Mouse (Mus musculus) mouse trophoblast stem cell (cell line): ENCODE data around the gene Myo18a.

Experiments
- in situ Hi-C, 2 experiments: fragments of 300-500 bp; cut with MseI, MboI; formaldehyde crosslinking; loops; 2 replicates in 1 of 2; 3 replicates in 1 of 2; pipeline ENCODE4 v1.15.1; 2025

The Myo18a gene

DNA sequence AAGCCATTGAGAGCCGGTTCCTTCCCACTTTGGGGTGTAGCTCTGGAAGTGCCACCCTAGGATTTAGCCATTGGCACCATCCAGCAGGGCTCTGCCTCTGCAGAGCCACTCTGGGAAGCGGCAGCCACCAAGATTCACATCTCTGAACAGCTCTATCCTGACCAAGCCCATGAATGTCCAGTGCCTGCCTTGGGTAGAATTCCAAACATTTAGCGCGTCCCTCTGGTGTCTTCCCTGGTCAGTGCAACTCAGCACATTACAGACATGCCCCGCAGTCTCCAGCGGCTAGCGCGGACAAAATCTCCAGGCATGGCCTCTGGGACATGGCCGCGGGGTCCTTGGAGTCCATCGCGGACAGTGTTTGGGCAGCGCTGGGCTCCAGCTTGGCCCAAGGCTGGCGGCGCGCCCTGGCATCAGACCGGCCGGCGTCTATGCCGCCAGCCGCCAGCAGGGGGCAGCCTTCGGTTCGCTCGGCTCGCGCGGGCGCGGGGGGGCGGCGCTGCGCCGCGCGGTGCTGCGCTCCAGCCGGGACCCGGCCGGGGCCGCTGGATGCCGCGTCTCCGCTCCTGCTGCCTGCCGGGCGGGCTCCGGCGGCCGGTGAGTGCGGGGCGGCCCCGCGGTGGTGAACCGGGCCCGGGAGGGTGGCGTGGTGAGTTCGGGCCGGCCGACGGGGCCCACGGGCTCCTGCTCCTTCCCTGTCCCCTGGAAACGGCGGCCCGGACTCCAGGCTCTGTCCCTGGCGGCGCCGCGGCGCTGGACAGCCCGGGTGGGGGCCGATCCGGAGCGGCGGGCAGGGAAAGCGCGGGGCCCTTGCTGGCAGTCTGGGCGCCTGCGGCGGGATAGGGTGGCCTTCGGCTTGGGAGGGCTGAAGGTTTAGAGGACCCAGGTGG is at the start of gene Myo18a:
TSS of gene Myo18a (plus strand) at position 464 of the 890 bp plus-strand sequence.
- in situ Hi-C loops: no loop called here

DNA sequence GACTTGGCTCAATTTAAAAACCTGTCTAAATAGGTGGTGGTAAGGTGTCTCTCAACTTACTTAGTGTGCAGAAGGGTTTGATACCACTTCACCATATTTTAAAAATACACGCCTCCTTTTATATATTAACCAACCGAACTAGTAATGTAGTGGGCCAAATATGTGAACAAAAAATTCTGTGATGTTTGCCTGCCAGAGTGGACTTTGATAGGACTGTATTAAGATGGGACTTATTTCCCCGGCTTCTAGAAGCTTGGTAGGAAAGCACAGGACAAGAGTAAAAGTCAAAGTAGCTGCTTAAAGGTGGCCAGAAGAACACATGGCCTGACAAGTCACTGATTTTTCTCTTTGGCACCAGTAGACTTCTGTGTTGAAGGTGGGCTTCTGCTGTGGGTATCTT is 49.3 kb upstream of the Myo18a start:
- in situ Hi-C loops: no loop called here

DNA sequence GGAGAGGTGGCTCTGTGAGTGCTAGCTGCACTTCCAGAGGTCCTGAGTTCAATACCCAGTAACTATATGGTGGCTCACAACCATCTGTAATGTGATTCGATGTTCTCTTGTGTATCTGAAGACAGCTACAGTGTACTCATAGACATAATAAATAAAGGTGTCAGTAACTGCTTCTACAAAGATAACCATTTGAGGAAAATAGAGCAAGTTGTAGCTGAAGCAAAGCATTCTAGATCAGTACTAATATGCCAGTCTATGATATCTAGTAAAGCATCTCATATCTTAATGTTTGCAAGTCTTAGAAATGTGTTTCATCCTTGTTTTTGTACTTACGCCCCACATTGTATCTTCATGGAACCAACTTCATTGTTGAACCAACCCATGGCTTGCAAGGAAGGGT is 44.0 kb upstream of the Myo18a start:
- in situ Hi-C loops: no loop called here

DNA sequence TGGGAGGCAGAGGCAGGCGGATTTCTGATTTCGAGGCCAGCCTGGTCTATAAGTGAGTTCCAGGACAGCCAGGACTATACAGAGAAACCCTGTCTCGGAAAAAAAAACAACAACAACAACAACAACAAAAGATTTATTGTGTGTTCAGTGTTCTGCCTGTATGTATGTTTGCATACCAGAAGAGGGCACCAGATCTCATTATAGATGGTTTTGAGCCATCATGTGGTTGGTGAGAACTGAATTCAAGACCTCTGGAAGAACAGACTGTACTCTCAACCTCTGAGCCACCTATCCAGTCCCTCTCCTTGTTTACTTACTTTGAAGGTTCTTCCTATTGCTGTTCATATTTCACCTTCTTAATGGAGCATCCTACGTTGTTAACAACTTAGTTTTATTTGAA is 41.7 kb upstream of the Myo18a start:
- in situ Hi-C loops: no loop called here

DNA sequence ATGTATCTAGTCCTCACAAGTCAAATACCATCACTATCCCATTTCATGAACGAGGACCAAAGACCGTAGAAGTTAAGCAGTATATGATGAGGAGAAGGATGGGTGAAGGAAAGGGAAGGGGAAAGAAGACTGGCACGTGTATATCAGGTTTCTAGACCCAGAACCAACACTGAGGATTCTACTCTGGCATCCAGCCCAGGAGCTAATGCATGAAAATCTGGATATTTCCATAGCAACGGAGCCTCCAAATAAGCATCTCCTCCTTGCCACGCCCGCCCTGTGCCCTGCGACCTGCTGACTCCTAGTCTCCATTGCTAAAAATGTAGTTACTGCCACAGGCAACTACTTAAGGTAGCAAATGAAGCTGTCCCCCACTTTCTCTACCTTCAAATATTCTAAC is 38.3 kb upstream of the Myo18a start:
- in situ Hi-C loops: no loop called here

DNA sequence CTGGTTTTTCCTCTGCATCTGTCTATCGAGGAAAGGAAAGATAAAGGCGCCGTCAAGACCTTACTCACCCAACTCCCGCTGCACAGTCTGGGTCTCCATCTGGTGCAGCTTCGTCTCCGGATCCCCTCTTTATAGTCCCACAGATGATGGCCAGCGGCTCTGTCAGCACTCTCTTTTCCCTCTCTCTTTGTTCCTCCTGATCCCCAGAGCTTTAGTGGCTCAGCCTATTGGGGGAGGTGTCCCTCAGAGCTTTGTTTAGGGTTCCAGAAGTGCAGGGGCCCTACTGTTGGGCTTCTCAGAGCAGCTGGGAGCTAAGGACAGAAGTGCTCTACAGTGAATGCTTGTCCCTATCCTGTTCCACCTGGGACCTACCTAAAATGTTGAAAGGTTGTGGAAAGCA is 37.9 kb upstream of the Myo18a start, which contains the start of gene Cryba1:
TSS of gene Cryba1 (minus strand) at position 101 of the 400 bp plus-strand sequence.
- in situ Hi-C loops: no loop called here

DNA sequence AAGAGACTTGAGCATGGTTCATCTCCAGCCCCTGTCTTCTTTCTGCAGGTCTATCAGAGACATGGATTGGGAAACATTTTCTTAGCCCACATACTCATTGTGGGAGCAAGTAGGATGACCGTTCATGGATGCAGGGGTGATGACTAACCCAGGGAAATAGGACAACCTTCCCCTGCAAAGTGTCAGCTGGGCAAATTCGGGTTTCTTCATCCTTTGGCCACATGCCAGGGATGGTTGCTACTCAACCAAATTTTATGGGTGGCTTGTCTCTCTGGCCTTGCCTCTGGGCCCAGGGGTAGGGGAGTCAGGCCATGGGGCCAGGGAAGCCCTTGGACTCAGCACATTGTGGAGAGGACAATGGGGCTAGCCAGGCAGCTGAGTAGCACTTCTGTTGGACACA is 34.5 kb upstream of the Myo18a start:
- in situ Hi-C loops: no loop called here

DNA sequence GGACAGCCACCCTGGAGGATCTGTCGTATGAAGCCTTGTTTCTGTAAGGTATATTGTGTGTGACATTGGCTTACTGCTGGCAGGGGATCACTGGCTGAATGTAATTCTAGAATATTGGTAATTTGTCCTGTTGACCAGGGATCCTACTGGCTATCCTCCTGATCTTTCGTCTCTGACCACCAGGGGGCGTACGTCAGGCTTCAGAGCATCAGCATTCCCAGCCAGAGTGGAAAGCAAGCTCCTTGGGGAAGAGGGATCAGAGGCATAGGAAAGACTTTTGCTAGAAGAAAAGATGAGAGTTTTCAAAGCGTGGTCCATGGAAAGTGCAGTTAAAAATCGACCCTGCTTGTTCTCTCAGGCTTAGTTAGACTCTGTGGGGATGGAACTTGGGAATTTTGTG is 25.8 kb upstream of the Myo18a start:
- in situ Hi-C loops: loop anchor here in 1 of 2 experiments (5.0 kb wide), 1 partner anchor 55 kb away; no protein-coding TSS in a partner anchor

DNA sequence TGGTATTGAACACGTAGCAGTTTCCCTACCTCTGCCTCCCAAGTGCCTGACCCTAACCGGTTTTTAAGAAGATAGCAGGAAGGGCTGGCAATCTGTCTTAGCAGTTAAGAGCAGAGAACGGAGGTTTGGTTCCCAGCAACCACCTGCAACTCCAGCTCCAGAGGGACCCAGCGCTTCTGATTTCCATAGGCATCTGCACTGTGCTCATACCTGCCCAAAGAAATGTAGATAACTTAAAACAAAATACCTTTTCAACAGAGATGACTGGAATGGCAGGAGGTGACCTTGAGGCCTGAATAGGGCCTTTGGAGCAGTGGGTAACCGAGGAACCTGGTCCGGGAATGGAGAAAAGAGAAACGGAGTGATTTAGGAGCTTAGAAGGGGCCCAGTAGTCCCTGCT is 24.5 kb upstream of the Myo18a start:
- in situ Hi-C loops: loop anchor here in 1 of 2 experiments (5.0 kb wide), 1 partner anchor 54 kb away; no protein-coding TSS in a partner anchor

DNA sequence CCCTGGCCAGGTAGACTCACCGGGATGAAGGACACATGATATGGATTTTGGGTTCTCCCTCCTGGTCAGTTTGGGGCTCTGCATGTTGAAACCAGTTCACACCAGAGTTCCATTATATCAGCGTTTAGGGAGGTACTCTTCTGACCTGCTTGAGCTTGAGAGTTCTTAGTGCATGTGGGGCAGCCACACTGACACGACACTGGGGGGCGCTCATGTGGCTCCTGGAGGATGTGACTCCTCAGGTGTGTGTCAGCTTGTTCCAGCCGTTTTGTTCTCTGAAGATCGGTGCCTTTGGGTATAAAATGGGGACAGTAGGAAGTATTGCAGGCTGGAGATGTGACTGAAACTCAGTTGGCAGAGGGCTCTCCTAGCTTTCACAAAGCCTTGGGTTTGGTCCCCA is 19.1 kb upstream of the Myo18a start:
- in situ Hi-C loops: loop anchor here (5.0 to 10.0 kb wide), 2 partner anchors 68 to 211 kb away; no protein-coding TSS in a partner anchor

DNA sequence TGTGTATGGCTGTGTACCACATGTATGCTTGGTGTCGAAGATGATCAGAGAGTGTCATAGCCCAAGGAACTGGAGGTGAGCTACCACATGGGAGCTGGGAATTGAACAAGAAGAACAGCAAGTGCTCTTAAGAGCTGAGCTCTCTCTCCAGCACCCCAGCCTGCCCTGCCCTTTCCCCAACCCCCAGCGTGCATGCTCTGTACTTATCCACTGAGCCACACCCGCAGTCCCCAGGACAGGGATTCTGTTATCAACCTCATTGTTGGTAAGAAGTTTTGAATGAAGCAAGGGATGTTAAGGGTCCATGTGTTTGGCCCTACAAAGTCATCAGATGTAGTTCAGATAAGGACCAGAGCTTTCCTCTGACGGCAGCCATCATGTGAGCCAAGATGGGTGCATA is 16.4 kb upstream of the Myo18a start:
- in situ Hi-C loops: loop anchor here in 1 of 2 experiments (10.0 kb wide), 1 partner anchor 208 kb away; no protein-coding TSS in a partner anchor

DNA sequence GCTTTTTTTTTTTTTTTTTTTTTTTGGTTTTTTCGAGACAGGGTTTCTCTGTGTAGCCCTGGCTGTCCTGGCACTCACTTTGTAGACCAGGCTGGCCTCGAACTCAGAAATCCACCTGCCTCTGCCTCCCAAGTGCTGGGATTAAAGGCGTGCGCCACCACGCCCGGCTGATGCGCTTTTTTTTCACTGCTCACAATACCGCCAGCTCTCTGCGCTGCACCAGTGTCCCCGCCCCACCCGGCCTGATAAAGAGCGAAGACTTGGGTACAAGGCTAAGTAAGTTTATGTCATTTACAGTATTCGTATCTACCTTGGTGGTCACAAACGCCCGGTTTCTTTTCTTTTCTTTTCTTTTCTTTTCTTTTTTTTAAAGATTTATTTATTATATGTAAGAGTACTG is 15.9 kb upstream of the Myo18a start:
- in situ Hi-C loops: loop anchor here in 1 of 2 experiments (10.0 kb wide), 1 partner anchor 208 kb away; no protein-coding TSS in a partner anchor

DNA sequence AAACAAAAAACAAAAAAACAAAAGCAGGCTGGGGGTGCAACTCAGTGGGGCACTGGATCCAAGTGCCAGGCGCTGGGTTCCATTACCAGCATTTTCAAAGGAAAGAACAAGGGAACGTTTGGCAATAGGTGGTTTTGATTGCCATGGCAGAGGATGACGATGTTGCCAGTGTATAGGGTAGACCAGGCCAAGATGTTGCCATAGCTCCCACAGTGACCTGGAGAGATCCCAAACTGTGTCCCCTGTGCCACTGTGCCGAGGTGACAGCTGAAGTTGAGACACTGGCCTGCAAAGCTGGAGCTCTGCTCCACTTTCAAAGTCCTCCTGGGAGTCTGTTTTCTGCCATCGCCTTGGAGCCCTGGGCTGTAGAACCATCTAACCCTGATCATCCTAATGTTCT is 14.1 kb upstream of the Myo18a start:
- in situ Hi-C loops: loop anchor here in 1 of 2 experiments (10.0 kb wide), 1 partner anchor 206 kb away; no protein-coding TSS in a partner anchor

DNA sequence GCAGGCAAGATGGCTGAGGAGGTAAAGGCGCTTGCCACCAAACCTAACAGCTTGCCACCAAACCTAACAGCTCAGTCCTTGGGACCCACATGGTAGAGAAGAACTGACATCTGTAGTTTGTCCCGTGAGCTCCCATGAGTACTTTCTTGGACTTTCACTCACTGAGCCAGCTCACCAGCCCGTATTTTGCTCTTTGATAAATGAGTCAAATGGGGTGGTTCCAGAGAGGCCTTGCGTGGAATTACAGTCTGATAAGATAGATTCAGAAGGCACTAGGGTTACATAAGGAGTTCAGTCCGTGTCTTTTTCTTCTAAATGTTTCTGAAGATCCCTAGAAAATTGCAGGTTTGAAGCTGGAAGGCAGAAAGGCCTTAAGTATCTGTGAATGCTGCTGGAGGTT is 10.5 kb upstream of the Myo18a start:
- in situ Hi-C loops: loop anchor here in 1 of 2 experiments (5.0 kb wide), 1 partner anchor 40 kb away; no protein-coding TSS in a partner anchor

DNA sequence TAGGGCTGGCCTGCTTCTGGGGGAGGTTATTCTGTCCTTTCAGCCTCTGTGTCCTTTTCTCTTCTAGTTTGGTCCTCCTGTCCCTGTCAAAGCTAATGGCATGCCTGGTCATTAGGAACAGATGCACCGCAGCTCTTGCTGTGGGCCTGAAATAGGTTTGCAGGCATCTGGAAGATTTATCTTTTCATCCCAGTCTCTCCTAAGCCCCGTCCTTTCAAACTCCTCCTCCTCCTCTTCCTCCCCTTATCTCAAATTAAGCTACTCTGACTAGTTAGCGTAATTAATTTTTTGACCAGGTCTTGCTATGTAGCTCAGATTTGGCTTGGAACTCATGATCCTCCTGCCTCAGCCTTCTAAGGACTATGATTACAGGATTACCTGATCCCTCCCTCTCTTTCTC is 9.6 kb upstream of the Myo18a start:
- in situ Hi-C loops: loop anchor here in 1 of 2 experiments (5.0 kb wide), 1 partner anchor 39 kb away; no protein-coding TSS in a partner anchor

DNA sequence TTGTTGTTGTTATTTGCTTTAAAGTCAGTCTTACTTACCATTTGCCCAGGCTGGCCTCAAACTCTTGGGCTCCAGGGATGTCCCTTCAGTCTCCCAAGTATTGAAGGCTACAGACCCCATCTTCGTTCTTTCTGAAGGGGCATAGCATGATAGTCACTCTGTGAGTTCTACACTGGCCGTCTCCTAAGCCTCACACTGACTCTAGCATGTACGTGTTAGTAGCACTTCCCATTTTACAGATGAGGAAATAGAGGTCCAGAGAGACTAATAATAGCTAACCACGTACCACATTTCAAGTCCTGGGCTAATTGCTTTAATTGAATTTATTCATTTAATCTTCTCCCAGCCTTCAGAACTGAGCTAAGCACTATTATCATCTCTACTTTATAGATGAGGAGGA is 3.0 kb upstream of the Myo18a start:
- in situ Hi-C loops: no loop called here

DNA sequence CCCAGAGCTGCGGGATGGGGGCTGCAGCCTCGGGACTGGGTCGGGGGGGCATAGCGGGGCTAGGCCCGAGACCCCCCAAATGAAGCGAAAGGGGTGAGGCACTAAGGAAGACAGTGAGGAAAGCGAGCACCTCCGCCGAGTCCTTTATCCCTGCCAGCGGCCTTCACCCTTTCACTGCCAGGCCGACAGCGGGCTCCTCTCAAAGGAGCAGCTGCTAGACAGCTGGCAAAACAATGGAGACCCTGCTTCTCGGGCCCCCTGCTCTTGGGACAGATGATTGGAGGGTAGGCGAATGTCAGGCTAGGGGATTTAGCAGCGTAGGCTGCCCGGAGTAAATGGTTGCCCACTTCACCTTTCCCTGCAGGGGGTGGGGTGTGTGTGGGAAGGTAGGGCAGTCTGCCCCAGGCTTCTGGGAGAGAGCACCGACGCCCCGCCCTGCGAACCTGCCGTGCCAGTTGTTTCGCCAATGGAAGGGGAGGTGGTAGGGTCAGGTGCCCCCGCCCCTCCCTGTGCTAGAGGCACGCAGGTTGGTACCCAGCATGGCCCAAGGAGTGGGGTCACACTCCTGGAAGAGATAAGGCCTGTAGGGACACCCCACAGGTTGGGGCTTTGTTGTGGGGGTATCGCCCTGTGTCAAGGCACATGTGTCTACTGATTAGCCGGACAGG is 761 bp downstream of the Myo18a start:
- in situ Hi-C loops: no loop called here

DNA sequence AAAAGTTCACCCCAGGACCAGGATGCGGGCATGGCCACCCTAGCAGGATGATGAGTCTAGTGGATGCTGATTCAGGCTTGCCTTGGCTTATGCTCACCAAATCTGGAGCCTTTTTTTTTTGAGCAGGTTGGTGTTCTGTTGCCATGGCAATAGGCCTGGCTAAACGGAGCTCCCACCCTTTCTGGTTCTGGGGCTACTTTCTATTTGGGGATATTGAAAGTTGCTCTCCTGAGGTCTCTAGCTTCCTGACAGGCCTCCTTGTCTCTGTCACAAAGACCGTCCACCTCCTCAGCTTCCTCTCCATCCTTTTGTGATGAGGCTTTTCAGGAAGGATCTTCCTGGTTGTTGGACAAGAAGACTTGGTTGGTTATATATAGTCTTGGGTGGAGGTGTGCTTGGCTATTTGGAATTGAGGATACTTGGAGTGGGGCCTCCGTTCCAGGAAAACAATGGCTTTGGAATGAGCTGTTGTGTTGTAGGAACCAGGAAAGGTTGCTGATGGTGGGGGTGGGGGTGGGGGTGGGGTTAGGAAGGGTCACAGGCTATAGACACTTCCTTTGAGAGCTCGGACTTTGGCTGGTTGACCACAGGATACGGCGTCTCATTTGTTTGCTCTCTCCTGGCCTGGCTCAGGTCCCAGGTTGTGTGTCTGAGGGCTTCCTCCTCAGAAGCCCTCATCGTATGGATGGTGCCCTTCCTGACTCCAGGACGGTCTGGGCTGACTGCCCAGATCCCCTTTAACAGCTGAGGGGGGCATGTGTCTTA is 1.8 kb downstream of the Myo18a start:
- in situ Hi-C loops: no loop called here

DNA sequence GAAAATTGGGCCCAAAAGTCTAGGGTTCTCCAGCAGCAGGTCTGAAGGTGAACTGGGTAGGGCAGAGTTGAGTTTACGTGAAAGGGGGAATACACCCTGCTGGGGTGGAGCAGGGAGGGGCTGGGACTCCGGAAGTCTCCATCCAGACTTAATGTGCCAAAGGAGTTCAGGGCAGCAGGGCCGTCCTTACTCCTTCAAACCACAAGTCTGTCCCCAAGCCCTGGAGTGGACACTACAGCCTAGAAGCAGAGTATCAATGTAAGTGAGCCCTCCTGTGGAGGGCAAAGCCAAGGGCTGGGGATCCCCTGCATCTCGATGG is 2.4 kb downstream of the Myo18a start:
- in situ Hi-C loops: no loop called here

DNA sequence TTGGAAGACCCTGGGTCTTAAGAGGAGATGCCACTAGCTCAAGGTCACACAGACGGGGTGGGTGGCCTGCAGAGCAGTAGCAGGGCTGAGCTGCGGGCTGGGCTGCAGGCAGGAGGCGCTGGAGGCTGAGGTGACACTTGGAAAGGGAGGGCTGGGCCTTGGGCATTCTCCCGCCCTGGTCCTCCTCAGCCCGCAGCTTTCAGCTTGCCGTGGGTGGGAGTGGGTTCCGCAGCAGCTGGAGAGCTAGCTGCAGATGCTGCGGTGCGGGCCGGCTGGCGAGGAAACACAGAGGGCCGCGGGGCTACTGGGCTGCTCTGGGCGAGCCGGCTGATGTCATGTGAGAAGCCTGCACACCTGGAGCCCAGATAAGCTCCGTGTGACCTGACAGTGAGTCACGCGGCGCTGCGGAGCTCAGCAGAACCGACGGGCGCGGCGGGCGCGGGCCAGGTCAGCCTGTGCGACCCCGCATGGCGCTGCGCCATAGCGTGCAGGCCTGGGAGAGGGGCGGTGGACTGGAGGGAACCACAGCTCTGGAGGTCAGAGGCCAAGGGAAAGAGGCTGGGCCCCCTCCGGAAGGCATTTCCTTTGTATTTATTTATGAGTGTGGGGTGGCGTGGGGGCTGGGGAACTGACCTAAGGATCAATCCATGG is 3.4 kb downstream of the Myo18a start:
- in situ Hi-C loops: no loop called here

DNA sequence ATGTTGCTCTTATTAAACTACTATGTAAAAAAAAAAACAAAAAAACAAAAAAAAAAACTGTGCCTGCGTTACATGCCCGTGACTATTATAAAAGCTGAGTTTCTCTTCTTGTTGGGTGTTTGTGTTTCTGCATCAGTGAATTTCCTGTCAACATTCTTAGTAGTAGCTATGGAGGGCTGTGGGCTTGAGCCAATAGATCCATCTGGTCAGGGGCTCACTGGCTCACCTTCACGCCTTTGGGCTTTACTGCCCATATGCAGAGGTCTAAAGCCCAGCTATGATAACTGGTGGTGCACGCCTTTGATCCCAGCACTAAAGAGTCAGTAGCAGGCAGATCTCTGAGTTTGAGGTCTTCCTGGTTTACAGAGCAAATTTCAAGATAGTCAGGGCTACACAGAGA is 6.5 kb downstream of the Myo18a start:
- in situ Hi-C loops: no loop called here
